Mouse (Mus musculus) gastrocnemius, postnatal 36 days (tissue): ENCODE results near the gene Pxdn. TPM values are rescaled to one million over a fixed set of nuclear protein-coding genes. Genes with fewer than 3 reads are reported as not detected.

Source experiments
- DNase-seq, 2 experiments: peaks; one replicate each; pipeline ENCODE4 v3.0.0; 2022
- intact Hi-C: fragments of 180-260 bp; cut with DNase I; formaldehyde crosslinking; loops from one replicate; pipeline ENCODE4 v1.15.1; 2025
- long read RNA-seq, 2 experiments: library from polyadenylated mRNA; stranded (forward); transcript quantifications; one replicate each; pipeline ENCODE4 v2.0.0; 2021
- total RNA-seq, 2 experiments: library from RNA; stranded (reverse); gene quantifications; 2 replicates each; pipeline ENCODE4 v1.2.3; 2021

The Pxdn gene
- 10 to 100 TPM; 12.7 to 12.9 TPM for total RNA-seq
- long read RNA-seq, experiment 1, partial matches to known transcripts: 4 of 4 reads
- long read RNA-seq, experiment 1, other reads (novel, unspliced or antisense): 0 of 4 reads
- long read RNA-seq, experiment 2: 0 reads

GRCm38 (mm10) chr12:29937308-29937707 lies at the start of gene Pxdn:
Gene Pxdn, plus strand, starts transcription at chr12:29937608.
- intact Hi-C loops: loop anchor here (5.0 to 10.0 kb wide), 2 partner anchors 40 to 647 kb away; partner anchors contain the start of gene Tmem18
- no peak for DNase-seq

- intact Hi-C loops: no loop called here
- DNase-seq: no peak
These were observed 42.7 kb upstream of the Pxdn start for GRCm38 (mm10) chr12:29894669-29895068.

DNA sequence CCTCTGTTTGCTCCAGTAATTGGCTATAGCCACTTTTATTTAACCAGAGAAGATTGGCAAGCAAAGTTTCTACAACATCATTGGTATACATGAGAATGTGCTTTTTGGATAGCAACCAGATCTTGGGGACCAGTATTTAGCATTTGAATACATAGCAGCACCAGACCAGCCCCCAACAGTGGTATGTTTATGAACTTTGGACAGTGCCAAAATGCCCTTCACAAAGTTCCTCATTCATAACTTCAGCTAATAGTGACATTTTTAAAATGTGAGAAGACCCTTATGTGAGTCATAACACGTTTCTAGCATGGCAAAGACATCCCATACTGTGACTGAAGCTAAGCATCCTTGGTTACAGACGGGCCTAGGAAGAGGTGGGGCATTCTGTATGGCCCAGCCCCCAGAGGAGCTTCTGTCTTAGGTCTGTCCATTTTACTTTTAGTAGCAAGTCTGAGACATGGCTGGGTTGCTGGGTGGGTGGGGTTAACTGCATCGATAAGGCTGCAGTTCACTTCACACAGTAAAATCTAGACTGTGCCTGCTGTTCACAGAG lies 39.8 kb upstream of the Pxdn start:
- intact Hi-C loops: no loop called here
- DNase-seq: no peak

DNA sequence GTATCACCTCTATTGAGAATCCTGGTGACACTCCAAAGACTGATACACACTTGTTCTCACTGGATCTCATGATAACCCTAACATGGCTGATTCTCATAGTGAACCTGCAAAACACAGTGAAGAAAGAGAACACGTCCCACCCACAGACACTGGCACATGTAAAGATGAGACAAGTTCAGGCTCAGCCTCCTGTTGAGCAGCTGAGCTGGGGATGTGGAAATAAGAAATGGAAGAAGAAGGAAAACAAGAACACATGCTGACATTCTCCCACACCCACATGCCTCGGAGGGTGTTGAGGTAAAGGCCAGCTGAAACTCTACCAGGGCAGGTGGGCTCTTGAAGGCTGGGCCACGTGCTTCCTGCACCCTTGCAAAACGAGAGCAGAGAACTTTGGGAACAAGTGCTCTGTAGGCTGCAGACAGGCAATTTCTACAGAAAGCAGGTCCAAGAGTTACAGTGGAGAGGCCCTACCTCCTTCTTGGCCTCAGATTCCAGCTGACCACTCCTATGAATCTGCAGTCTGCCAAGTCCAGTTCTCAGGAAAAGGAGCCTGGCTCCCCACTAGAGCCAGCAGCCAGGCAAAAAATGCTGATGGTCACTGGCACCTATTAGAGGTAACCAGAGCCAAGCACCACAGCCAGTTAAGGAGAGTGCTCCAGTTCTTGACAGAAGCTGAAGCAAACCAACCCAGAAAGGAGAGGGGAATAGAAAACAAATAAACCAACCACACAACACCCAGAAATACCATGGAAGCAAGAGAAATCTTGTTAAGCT lies 33.1 kb upstream of the Pxdn start:
- DNase-seq: peak in 1 of 2 experiments; percentile 38
- intact Hi-C loops: no loop called here

- intact Hi-C loops: no loop called here
- DNase-seq: peak; percentile 33 to 69
These were observed 30.4 kb upstream of the Pxdn start for GRCm38 (mm10) chr12:29907056-29907455.

GRCm38 (mm10) chr12:29916139-29916538 lies 21.3 kb upstream of the Pxdn start:
- intact Hi-C loops: loop anchor here (10.0 kb wide), 1 partner anchor 459 kb away; the partner anchor contains the start of gene Sntg2

GRCm38 (mm10) chr12:29916807-29917206 lies 20.6 kb upstream of the Pxdn start:
- no peak for DNase-seq
- intact Hi-C loops: loop anchor here (10.0 kb wide), 1 partner anchor 458 kb away; the partner anchor contains the start of gene Sntg2

More at GRCm38 (mm10) chr12:29916139-29916538, 21.3 kb upstream of the Pxdn start:
- no peak for DNase-seq

- intact Hi-C loops: no loop called here
- no peak for DNase-seq
These were observed 17.1 kb upstream of the Pxdn start for GRCm38 (mm10) chr12:29920298-29920697.

DNA sequence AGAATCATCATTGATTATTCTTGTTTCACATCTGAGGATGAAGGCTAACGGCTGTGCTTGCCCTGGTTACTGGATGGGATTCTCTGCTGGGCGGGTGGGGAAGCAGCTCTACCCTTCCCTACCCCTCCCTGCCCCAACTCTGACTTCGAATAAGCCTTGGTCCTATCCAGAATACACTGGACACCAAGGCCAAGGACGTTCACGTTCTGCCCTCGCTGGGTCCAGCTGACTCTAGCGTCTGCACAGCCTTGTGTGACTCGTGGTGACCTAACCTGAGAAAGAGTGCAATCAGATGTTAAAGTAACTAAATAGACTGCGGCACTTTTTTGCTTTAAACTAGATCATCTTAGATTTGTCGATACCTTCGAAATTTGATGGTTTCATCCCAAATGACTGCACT lies 15.9 kb upstream of the Pxdn start:
- intact Hi-C loops: no loop called here
- no peak for DNase-seq

DNA sequence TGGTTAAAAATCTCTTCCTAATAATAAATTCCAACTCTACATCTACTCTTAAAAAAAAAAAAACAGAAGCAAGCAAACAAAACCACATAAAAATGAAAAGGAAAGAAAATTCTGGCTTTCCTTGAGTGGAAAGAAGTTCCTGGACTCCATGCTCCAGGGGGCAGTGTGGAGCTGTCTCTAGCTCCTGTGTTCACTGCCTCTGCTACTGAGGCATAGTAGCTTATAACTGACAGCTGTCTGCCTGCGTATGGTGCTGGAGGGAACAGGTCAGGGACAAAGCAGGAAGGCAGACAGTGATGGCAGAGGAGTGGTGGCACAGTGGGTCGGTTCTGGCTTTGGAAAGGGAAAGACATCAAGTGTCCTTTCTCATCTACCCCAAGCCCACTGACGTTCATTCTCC lies 10.5 kb upstream of the Pxdn start:
- peak; percentile 49 to 57 for DNase-seq
- intact Hi-C loops: loop anchor here (1.0 kb wide), 1 partner anchor 113 kb away; no protein-coding TSS in a partner anchor

- DNase-seq: no peak
- intact Hi-C loops: loop anchor here (10.0 kb wide), 1 partner anchor 654 kb away; the partner anchor contains the start of gene Tmem18
These were observed 6.8 kb upstream of the Pxdn start for GRCm38 (mm10) chr12:29930591-29930990.

GRCm38 (mm10) chr12:29932951-29933350 lies 4.5 kb upstream of the Pxdn start:
- intact Hi-C loops: loop anchor here (10.0 kb wide), 1 partner anchor 652 kb away; the partner anchor contains the start of gene Tmem18

GRCm38 (mm10) chr12:29933501-29933900 lies 3.9 kb upstream of the Pxdn start:
- intact Hi-C loops: loop anchor here (10.0 kb wide), 1 partner anchor 651 kb away; the partner anchor contains the start of gene Tmem18
- no peak for DNase-seq

More at GRCm38 (mm10) chr12:29932951-29933350, 4.5 kb upstream of the Pxdn start:
- no peak for DNase-seq

DNA sequence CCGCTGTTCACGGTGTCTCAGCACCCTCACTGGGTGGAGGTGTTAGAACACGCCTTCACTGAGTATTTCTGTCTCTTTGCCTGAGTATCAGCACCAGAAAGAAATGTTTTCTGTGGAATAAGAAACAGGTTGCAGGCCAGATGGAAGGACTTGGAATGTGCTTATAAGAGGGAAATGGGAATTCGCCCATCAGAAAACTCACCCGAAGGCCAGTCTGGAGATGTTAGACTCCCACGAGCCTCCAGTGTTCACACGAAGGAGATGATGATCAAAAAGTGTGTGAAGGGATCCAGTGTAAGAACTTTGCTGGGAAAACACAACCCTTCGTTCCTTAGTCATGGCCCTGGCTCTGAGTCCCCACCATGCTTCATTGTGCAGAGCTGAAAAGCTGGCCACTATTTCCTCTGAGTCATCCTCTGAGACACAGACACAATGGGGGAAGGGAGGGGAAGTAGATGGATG lies 3.3 kb upstream of the Pxdn start:
- no peak for DNase-seq
- intact Hi-C loops: loop anchor here (10.0 kb wide), 1 partner anchor 651 kb away; the partner anchor contains the start of gene Tmem18

- intact Hi-C loops: loop anchor here (5.0 to 10.0 kb wide), 2 partner anchors 39 to 647 kb away; partner anchors contain the start of gene Tmem18
- peak; percentile 57 for DNase-seq
These were observed 505 bp downstream of the Pxdn start for GRCm38 (mm10) chr12:29937851-29938375.

GRCm38 (mm10) chr12:29938376-29939041 lies 1.1 kb downstream of the Pxdn start:
- intact Hi-C loops: loop anchor here (5.0 to 10.0 kb wide), 2 partner anchors 39 to 646 kb away; partner anchors contain the start of gene Tmem18
- DNase-seq: peak; percentile 46 to 65

DNA sequence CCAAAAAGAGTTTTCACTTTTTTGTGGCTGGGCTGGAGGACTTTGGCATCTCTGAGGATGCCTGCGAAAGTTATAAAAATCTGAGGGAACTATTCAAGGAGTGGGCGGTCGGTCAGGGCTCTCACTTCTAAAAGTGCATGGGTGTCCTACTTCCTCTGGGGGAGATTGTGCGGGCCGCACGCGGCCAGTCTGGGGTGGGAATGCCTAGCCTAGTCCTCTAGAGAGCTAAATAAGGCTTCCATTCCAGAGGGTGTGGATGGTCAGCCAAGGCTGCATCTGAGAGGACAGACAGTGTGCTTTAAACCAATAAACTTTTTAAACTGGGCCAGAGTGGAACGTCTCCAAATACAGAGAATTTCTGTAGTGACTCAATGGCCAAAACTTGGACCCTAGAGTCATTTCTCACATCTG lies 1.9 kb downstream of the Pxdn start:
- DNase-seq: peak; percentile 48 to 57
- intact Hi-C loops: loop anchor here (5.0 to 10.0 kb wide), 2 partner anchors 38 to 646 kb away; partner anchors contain the start of gene Tmem18

- intact Hi-C loops: no loop called here
- no peak for DNase-seq
These were observed 5.0 kb downstream of the Pxdn start for GRCm38 (mm10) chr12:29942435-29942834.

DNA sequence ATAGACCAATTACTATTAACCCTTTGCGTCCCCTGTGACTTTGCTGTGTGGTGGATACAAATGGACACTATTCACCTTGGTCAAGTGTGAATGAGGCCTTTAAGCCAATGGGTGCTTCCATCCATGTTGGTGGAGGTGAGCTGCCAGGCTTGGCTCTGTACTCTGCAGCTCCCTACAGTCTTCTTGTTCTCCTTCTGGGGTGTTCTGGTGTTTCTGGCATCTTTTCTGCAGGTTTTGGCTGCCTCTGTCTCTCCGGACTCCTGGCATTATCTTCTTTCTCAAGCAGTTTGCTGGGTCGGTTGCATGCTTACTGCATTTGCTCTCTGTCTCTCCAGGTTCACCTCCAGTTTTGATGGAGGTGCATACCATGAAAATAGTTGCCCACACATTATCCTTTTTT lies 7.2 kb downstream of the Pxdn start:
- no peak for DNase-seq
- intact Hi-C loops: no loop called here

GRCm38 (mm10) chr12:29945182-29945743 lies 7.9 kb downstream of the Pxdn start:
- intact Hi-C loops: no loop called here

More at GRCm38 (mm10) chr12:29945182-29945743, 7.9 kb downstream of the Pxdn start:
- DNase-seq: no peak
